Mouse (Mus musculus) MEL (cell line): Measurements from ENCODE around the gene Tesk2. TPM values are rescaled to one million over a fixed set of nuclear protein-coding genes. Genes with fewer than 3 reads are reported as not detected.

Source experiments
- DNase-seq: peaks from one replicate; pipeline ENCODE4 v3.0.0; 2011; ENCODE audit warnings: low read depth, low spot score
- H3K27ac ChIP-seq: 2 replicates; pipeline ENCODE4 v1.5.1; 2012; ENCODE audit warnings: low read depth, mild to moderate bottlenecking, control low read depth, low read length, moderate library complexity; ENCODE audit not compliant: control insufficient read depth
- H3K27me3 ChIP-seq, 2 experiments: fragments of 150-350 bp in 1 of 2; sonication (generic) in 1 of 2; 2 replicates each; pipeline ENCODE4 v1.6.1; 2012; ENCODE audit warnings: low read length in 2 of 2, mild to moderate bottlenecking in 2 of 2, improper control_type of control experiment in 1 of 2, moderate library complexity in 1 of 2; ENCODE audit not compliant: insufficient read depth in 2 of 2, control insufficient read depth in 1 of 2
- H3K36me3 ChIP-seq, 2 experiments: 2 replicates each; pipeline ENCODE4 v1.6.1; 2012 to 2014; ENCODE audit warnings: low read length in 2 of 2, improper control_type of control experiment in 1 of 2, inconsistent platforms in 1 of 2, mild to moderate bottlenecking in 1 of 2; ENCODE audit not compliant: insufficient read depth in 2 of 2, control insufficient read depth in 1 of 2
- H3K4me1 ChIP-seq, 2 experiments: fragments of 150-350 bp in 1 of 2; sonication (generic) in 1 of 2; 2 replicates each; pipeline ENCODE4 v1.6.1; 2012; ENCODE audit warnings: low read length in 2 of 2, improper control_type of control experiment in 1 of 2, mild to moderate bottlenecking in 1 of 2; ENCODE audit not compliant: insufficient read depth in 2 of 2, control insufficient read depth in 1 of 2
- H3K4me3 ChIP-seq, 2 experiments: fragments of 150-350 bp in 1 of 2; sonication (generic) in 1 of 2; 2 replicates each; pipeline ENCODE4 v1.5.1; 2012; ENCODE audit warnings: low read depth in 2 of 2, low read length in 2 of 2, mild to moderate bottlenecking in 2 of 2, moderate library complexity in 2 of 2, control low read depth in 1 of 2, improper control_type of control experiment in 1 of 2; ENCODE audit not compliant: control insufficient read depth in 1 of 2, insufficient read depth in 1 of 2
- H3K79me2 ChIP-seq: 2 replicates; pipeline ENCODE4 v1.6.1; 2012; ENCODE audit warnings: mild to moderate bottlenecking, low read length, moderate library complexity; ENCODE audit not compliant: control insufficient read depth, poor library complexity, insufficient read depth
- H3K9ac ChIP-seq: 2 replicates; pipeline ENCODE4 v1.6.1; 2012; ENCODE audit warnings: low read depth, mild to moderate bottlenecking, control low read depth, low read length, moderate library complexity; ENCODE audit not compliant: control insufficient read depth, poor library complexity, severe bottlenecking
- H3K9me3 ChIP-seq: fragments of 150-350 bp; sonication (generic); replicated peaks from 2 replicates; pipeline ENCODE4 v1.6.1; 2012; ENCODE audit warnings: mild to moderate bottlenecking, low read length, improper control_type of control experiment, moderate library complexity; ENCODE audit not compliant: insufficient read depth
- BHLHE40 ChIP-seq: IDR thresholded peaks from 2 replicates; pipeline ENCODE4 v1.6.1; 2012; ENCODE audit warnings: low read depth, mild to moderate bottlenecking, inconsistent platforms, low read length, improper control_type of control experiment, borderline replicate concordance
- CHD1 ChIP-seq: IDR thresholded peaks from 2 replicates; pipeline ENCODE4 v1.6.1; 2012; ENCODE audit warnings: low read depth, mild to moderate bottlenecking, inconsistent platforms, low read length, improper control_type of control experiment
- CHD2 ChIP-seq: IDR thresholded peaks from 2 replicates; pipeline ENCODE4 v1.6.1; 2011; ENCODE audit warnings: low read length, improper control_type of control experiment
- CTCF ChIP-seq, 3 experiments: IDR thresholded peaks in 2 of 3; conservative IDR thresholded peaks in 1 of 3; 2 replicates each; pipeline ENCODE4 v1.5.1; 2011 to 2012; ENCODE audit warnings: low read length in 3 of 3, low read depth in 2 of 3, mild to moderate bottlenecking in 2 of 3, improper control_type of control experiment in 1 of 3, inconsistent platforms in 1 of 3, mixed read lengths in 1 of 3, moderate library complexity in 1 of 3; ENCODE audit not compliant: control insufficient read depth in 1 of 3, insufficient read depth in 1 of 3, poor library complexity in 1 of 3, severe bottlenecking in 1 of 3
- E2F4 ChIP-seq: IDR thresholded peaks from 2 replicates; pipeline ENCODE4 v1.6.1; 2011; ENCODE audit warnings: low read depth, low read length, improper control_type of control experiment, borderline replicate concordance
- ELF1 ChIP-seq: IDR thresholded peaks from 2 replicates; pipeline ENCODE4 v1.6.1; 2014; ENCODE audit warnings: low read depth, mild to moderate bottlenecking, inconsistent platforms, low read length, improper control_type of control experiment, moderate library complexity
- EP300 ChIP-seq, 2 experiments: IDR thresholded peaks; 2 replicates each; pipeline ENCODE4 v1.6.1; 2011; ENCODE audit warnings: improper control_type of control experiment in 2 of 2, low read length in 2 of 2, low read depth in 1 of 2, mild to moderate bottlenecking in 1 of 2
- ETS1 ChIP-seq: IDR thresholded peaks from 2 replicates; pipeline ENCODE4 v1.6.1; 2012; ENCODE audit warnings: low read depth, mild to moderate bottlenecking, inconsistent platforms, low read length, improper control_type of control experiment, moderate library complexity
- GABPA ChIP-seq: IDR thresholded peaks from 2 replicates; pipeline ENCODE4 v1.6.1; 2012; ENCODE audit warnings: low read depth, mild to moderate bottlenecking, inconsistent platforms, low read length, improper control_type of control experiment, moderate library complexity
- GATA1 ChIP-seq: IDR thresholded peaks from 2 replicates; pipeline ENCODE4 v1.6.1; 2011; ENCODE audit warnings: low read depth, low read length, improper control_type of control experiment
- JUND ChIP-seq: IDR thresholded peaks from 2 replicates; pipeline ENCODE4 v1.6.1; 2011; ENCODE audit warnings: low read depth, mild to moderate bottlenecking, improper control_type of control experiment, low read length
- KAT2A ChIP-seq: conservative IDR thresholded peaks from 2 replicates; pipeline ENCODE4 v1.6.1; 2012; ENCODE audit warnings: low read depth, low read length, improper control_type of control experiment, inconsistent platforms
- MAFK ChIP-seq: IDR thresholded peaks from 2 replicates; pipeline ENCODE4 v1.6.1; 2011; ENCODE audit warnings: low read depth, mild to moderate bottlenecking, low read length, improper control_type of control experiment, borderline replicate concordance
- MAX ChIP-seq: IDR thresholded peaks from 2 replicates; pipeline ENCODE4 v1.6.1; 2011; ENCODE audit warnings: low read length, improper control_type of control experiment
- MEF2A ChIP-seq: IDR thresholded peaks from 2 replicates; pipeline ENCODE4 v1.6.1; 2014; ENCODE audit warnings: low read depth, mild to moderate bottlenecking, inconsistent platforms, low read length, improper control_type of control experiment; ENCODE audit not compliant: poor library complexity, insufficient replicate concordance, severe bottlenecking; ENCODE audit errors: extremely low read depth
- MXI1 ChIP-seq: IDR thresholded peaks from 2 replicates; pipeline ENCODE4 v1.6.1; 2011; ENCODE audit warnings: mild to moderate bottlenecking, low read depth, low read length, improper control_type of control experiment
- MYB ChIP-seq: IDR thresholded peaks from 2 replicates; pipeline ENCODE4 v1.6.1; 2011; ENCODE audit warnings: mild to moderate bottlenecking, low read depth, low read length, improper control_type of control experiment
- MYC ChIP-seq: IDR thresholded peaks from 2 replicates; pipeline ENCODE4 v1.6.1; 2011; ENCODE audit warnings: low read depth, mild to moderate bottlenecking, low read length, improper control_type of control experiment, moderate library complexity
- NELFE ChIP-seq: IDR thresholded peaks from 2 replicates; pipeline ENCODE4 v1.6.1; 2011; ENCODE audit warnings: low read depth, low read length, improper control_type of control experiment
- POLR2A ChIP-seq, 2 experiments: IDR thresholded peaks; 2 replicates each; pipeline ENCODE4 v1.6.1; 2011 to 2012; ENCODE audit warnings: low read length in 2 of 2, mild to moderate bottlenecking in 2 of 2, control low read depth in 1 of 2, improper control_type of control experiment in 1 of 2, low read depth in 1 of 2, moderate library complexity in 1 of 2; ENCODE audit not compliant: control insufficient read depth in 1 of 2, insufficient read depth in 1 of 2, poor library complexity in 1 of 2
- POLR2AphosphoS2 ChIP-seq: IDR thresholded peaks from 2 replicates; pipeline ENCODE4 v1.6.1; 2011; ENCODE audit warnings: low read length, improper control_type of control experiment
- POLR2AphosphoS5 ChIP-seq: IDR thresholded peaks from 2 replicates; pipeline ENCODE4 v1.6.1; 2012; ENCODE audit warnings: low read depth, borderline replicate concordance, mild to moderate bottlenecking, inconsistent platforms, low read length, moderate library complexity, mixed read lengths
- RAD21 ChIP-seq: IDR thresholded peaks from 2 replicates; pipeline ENCODE4 v1.6.1; 2011; ENCODE audit warnings: mild to moderate bottlenecking, low read depth, low read length, improper control_type of control experiment
- RCOR1 ChIP-seq: IDR thresholded peaks from 2 replicates; pipeline ENCODE4 v1.6.1; 2012; ENCODE audit warnings: low read depth, mild to moderate bottlenecking, inconsistent platforms, low read length, improper control_type of control experiment
- SIN3A ChIP-seq: IDR thresholded peaks from 2 replicates; pipeline ENCODE4 v1.6.1; 2012; ENCODE audit warnings: low read length, improper control_type of control experiment, inconsistent platforms
- SMC3 ChIP-seq: IDR thresholded peaks from 2 replicates; pipeline ENCODE4 v1.6.1; 2011; ENCODE audit warnings: low read depth, low read length, improper control_type of control experiment
- TAL1 ChIP-seq: IDR thresholded peaks from 2 replicates; pipeline ENCODE4 v1.6.1; 2012; ENCODE audit warnings: mild to moderate bottlenecking, inconsistent platforms, low read length, moderate library complexity, mixed read lengths
- TBP ChIP-seq: IDR thresholded peaks from 2 replicates; pipeline ENCODE4 v1.8.0; 2011; ENCODE audit warnings: low read depth, low read length, improper control_type of control experiment
- TCF12 ChIP-seq: IDR thresholded peaks from 2 replicates; pipeline ENCODE4 v1.6.1; 2014; ENCODE audit warnings: low read depth, mild to moderate bottlenecking, inconsistent platforms, low read length, improper control_type of control experiment, moderate library complexity
- UBTF ChIP-seq: IDR thresholded peaks from 2 replicates; pipeline ENCODE4 v1.6.1; 2012; ENCODE audit warnings: low read depth, mild to moderate bottlenecking, inconsistent platforms, low read length, improper control_type of control experiment, moderate library complexity, borderline replicate concordance; ENCODE audit not compliant: insufficient read depth
- USF1 ChIP-seq: IDR thresholded peaks from 2 replicates; pipeline ENCODE4 v1.6.1; 2014; ENCODE audit warnings: low read depth, mild to moderate bottlenecking, inconsistent platforms, low read length, improper control_type of control experiment, moderate library complexity
- USF2 ChIP-seq, 2 experiments: IDR thresholded peaks; 2 replicates each; pipeline ENCODE4 v1.6.1; 2011 to 2012; ENCODE audit warnings: improper control_type of control experiment in 2 of 2, low read length in 2 of 2, borderline replicate concordance in 1 of 2, inconsistent platforms in 1 of 2, low read depth in 1 of 2, mild to moderate bottlenecking in 1 of 2; ENCODE audit not compliant: insufficient read depth in 1 of 2
- ZC3H11A ChIP-seq: IDR thresholded peaks from 2 replicates; pipeline ENCODE4 v1.6.1; 2012; ENCODE audit warnings: low read depth, mild to moderate bottlenecking, inconsistent platforms, low read length, improper control_type of control experiment
- ZKSCAN1 ChIP-seq: IDR thresholded peaks from 2 replicates; pipeline ENCODE4 v1.6.1; 2012; ENCODE audit warnings: low read depth, mild to moderate bottlenecking, inconsistent platforms, low read length, improper control_type of control experiment, moderate library complexity
- ZMIZ1 ChIP-seq: IDR thresholded peaks from 2 replicates; pipeline ENCODE4 v1.6.1; 2012; ENCODE audit warnings: low read depth, mild to moderate bottlenecking, inconsistent platforms, low read length, improper control_type of control experiment, moderate library complexity
- ZNF384 ChIP-seq: IDR thresholded peaks from 2 replicates; pipeline ENCODE4 v1.6.1; 2012; ENCODE audit warnings: low read depth, mild to moderate bottlenecking, inconsistent platforms, low read length, improper control_type of control experiment
- polyA plus RNA-seq, 2 experiments: library from polyadenylated mRNA; stranded (reverse) in 1 of 2; unstranded in 1 of 2; fragments of >175 nt in 1 of 2; fragments of >200 nt in 1 of 2; gene quantifications; 2 replicates each; pipeline versions ENCODE4 v1.2.1 to v1.2.4; 2012; ENCODE audit warnings: low replicate concordance in 2 of 2, low read depth in 1 of 2; ENCODE audit not compliant: insufficient read length in 2 of 2, insufficient read depth in 1 of 2, missing spikeins in 1 of 2
- total RNA-seq: library from RNA; depleted of rRNA; stranded (reverse); fragments of 300-350 nt; gene quantifications from 2 replicates; pipeline ENCODE4 v1.2.3, GENCODE M21; 2012

Tesk2 gene
- total and polyA plus RNA-seq, 3 experiments = 2.3 to 3.3 TPM; not detected in 1

GRCm38 (mm10) chr4:116685402-116686061 is 35.2 kb upstream of the Tesk2 start, which contains the start of gene Prdx1:
Prdx1 (plus strand) TSS chr4:116685544.
- Histone ChIP-seq H3K4me3 (peak within 1 kb of the TSS; percentile 55 to 87), H3K27ac (peak within 1 kb of the TSS; percentile 91), H3K27me3 (no peaks in the 10 kb centered on the region), H3K9me3 (no peaks in the 10 kb centered on the region), H3K79me2 (peaks cover 40% of the 10 kb centered on the region), H3K9ac (peak within 1 kb of the TSS; percentile 87), H3K36me3 (peaks cover 12 to 54% of the 10 kb centered on the region in 2 experiments), H3K4me1 (peaks cover 7 to 33% of the 10 kb centered on the region in 2 experiments)
- peak; percentile 94 for DNase-seq
- TF ChIP-seq UBTF = peak; percentile 49; the same call in 1 of the 2 replicates
- TF ChIP-seq MXI1 = peak; percentile 97
- peak; percentile 99 for TF ChIP-seq ZMIZ1
- no peak for TF ChIP-seq RCOR1
- TF ChIP-seq GABPA = peak; percentile 97
- peak; percentile 87 for TF ChIP-seq MAFK
- TF ChIP-seq ZNF384 = no peak
- TF ChIP-seq CHD1 = no peak
- TF ChIP-seq ZC3H11A = no peak
- no peak; the same call in 1 of the 2 replicates for TF ChIP-seq RAD21
- peak; percentile 63 to 73 (median 70) for TF ChIP-seq CTCF (IDR thresholded peaks at IDR 0.05 in 2 of 3, conservative IDR thresholded peaks at IDR 0.05 in 1 of 3; ENCODE audit: control insufficient read depth in 1 of 3, insufficient read depth in 1 of 3, low read depth in 2 of 3, low read length in 3 of 3, poor library complexity in 1 of 3, severe bottlenecking in 1 of 3)
- no peak; a peak in 1 of 4 replicates for TF ChIP-seq EP300 (IDR thresholded peaks at IDR 0.05; ENCODE audit: low read depth in 1 of 2, low read length in 2 of 2)
- TF ChIP-seq MAX = peak; percentile 80
- TF ChIP-seq NELFE = peak; percentile 100
- TF ChIP-seq BHLHE40 = peak; percentile 16; the same call in 1 of the 2 replicates
- peak; percentile 98 for TF ChIP-seq CHD2
- no peak; the same call in 1 of the 2 replicates for TF ChIP-seq MEF2A
- TF ChIP-seq USF1 = 0 out of 2 replicates have a peak, but pooled peaks have one; percentile 28
- no peak; the same call in 1 of the 2 replicates for TF ChIP-seq ELF1
- TF ChIP-seq GATA1 = no peak
- TF ChIP-seq SIN3A = peak; percentile 90
- TF ChIP-seq TAL1 = no peak
- TF ChIP-seq TCF12 = peak; percentile 36; the same call in 1 of the 2 replicates
- peak; percentile 90; the same call in 1 of the 2 replicates for TF ChIP-seq POLR2AphosphoS5
- TF ChIP-seq POLR2AphosphoS2 = peak; percentile 99
- 0 out of 2 replicates have a peak, but pooled peaks have one; percentile 75 for TF ChIP-seq E2F4
- no peak for TF ChIP-seq JUND
- TF ChIP-seq MYC = peak; percentile 76
- peak; percentile 23 for TF ChIP-seq SMC3
- TF ChIP-seq KAT2A = no peak; the same call in 1 of the 2 replicates
- no peak for TF ChIP-seq MYB
- peak; percentile 99 to 100 for TF ChIP-seq POLR2A (IDR thresholded peaks at IDR 0.05; ENCODE audit: control insufficient read depth in 1 of 2, insufficient read depth in 1 of 2, low read depth in 1 of 2, low read length in 2 of 2, poor library complexity in 1 of 2)
- TF ChIP-seq USF2 (IDR thresholded peaks at IDR 0.05; ENCODE audit: borderline replicate concordance in 1 of 2, insufficient read depth in 1 of 2, low read depth in 1 of 2, low read length in 2 of 2) = no peak
- TF ChIP-seq TBP = peak; percentile 98
- TF ChIP-seq ZKSCAN1 = no peak
- TF ChIP-seq ETS1 = peak; percentile 33; the same call in 1 of the 2 replicates
